Mouse (Mus musculus) spleen, postnatal 4 days (tissue): ENCODE results near the gene Chit1.

Experiments used
- DNase-seq, 2 experiments: peaks; one replicate each; pipeline ENCODE4 v3.0.0; 2022; ENCODE audit warnings: low spot score in 2 of 2

Chit1 gene

DNA sequence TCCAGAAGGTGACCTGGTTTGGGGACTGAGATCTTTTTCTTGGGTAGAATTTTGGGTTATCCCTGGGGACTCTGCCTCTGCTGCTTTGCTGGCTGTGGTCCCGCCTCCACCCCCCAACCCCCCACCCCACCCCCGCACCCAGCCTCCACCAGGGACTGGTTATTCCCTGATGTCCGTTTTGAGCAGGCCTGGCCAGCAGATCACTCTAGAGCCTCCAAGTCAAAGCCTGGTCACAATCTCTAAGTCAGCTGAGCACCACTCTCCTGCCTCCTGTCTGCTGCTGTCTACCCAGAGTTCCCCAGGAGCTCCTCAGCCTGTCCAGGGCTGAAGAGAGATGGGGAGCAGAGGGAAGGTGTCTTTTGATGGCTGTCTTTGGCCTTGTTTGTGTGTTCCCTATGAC, 25.3 kb downstream of the Chit1 start:
- DNase-seq = no peak

DNA sequence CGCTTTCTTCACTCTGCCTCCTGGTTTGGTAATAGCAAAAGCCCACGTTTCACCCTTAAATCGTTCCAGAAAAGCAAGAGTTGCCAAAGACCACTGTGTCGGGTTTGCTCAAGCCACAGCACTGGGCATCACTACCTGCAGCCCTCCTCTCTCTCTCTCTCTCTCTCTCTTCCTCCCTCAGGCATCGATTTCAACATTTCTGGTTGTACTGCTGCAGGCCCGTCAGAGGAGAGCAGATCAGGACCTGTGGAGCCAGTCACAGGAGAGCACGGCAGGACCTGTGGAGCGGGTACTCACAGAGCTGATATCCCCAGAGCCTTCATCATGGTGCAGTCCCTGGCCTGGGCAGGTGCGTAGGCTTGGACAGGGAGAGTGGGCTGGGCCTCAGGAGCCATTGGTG, 27.4 kb downstream of the Chit1 start:
- DNase-seq = no peak

DNA sequence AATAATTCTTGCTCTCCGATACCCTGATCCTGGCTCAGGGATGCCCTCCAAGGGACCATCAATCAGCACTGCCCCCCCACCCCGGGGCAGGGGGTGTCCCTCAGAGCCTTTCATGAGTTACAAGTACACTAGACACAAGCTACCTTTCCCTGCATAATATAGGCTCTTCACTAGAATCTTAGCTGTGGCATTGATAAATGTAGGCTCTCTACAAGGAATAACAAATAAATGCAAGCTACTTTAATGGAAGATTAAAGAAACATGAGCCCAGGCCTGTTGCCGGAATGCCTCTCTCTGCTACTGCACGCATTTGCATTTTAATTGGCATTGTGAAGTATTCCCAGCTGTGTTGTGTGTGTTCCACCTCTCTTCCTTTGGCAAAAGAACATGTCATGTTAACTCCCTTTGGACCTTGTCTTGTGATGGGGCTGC, 31.3 kb downstream of the Chit1 start:
- no peak for DNase-seq

DNA sequence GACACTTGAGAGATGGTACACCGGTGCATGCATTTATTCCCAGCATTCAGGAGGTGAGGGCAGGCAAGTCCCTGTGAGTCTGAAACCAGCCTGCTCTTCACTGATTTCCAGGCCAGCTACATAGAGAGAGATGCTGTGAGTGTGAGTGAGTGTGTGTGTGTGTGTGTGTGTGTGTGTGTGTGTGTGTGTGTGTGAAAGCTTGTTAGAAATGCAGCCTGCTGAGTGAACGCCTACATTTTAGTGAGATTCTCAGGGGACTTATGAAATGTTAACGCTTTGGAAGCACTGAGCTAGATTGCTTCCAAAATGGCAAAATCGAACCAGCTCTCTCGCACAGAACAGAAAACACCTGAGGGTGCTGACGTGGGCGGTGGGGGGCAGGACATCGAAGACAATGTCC, 35.0 kb downstream of the Chit1 start:
- DNase-seq = no peak

DNA sequence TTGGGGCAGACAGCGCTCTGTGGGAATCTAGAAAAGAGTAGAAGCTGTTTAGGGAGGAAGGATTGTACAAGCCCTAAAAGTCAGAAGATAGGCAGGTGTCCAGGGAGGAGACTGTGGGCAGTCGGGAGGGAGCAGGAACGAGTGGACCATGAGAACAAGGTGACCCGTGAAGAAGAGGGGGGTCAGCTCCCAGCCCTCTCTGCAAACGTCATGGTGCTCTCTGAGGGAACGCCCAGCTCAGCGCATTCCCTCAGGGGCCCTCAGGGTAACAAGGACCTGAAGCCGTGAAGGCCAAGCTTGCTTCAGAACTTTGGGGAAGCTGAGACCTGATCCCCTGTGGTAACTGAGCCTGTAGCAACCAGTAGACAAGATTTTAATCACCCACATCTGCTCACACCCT, 39.0 kb downstream of the Chit1 start:
- no peak for DNase-seq

DNA sequence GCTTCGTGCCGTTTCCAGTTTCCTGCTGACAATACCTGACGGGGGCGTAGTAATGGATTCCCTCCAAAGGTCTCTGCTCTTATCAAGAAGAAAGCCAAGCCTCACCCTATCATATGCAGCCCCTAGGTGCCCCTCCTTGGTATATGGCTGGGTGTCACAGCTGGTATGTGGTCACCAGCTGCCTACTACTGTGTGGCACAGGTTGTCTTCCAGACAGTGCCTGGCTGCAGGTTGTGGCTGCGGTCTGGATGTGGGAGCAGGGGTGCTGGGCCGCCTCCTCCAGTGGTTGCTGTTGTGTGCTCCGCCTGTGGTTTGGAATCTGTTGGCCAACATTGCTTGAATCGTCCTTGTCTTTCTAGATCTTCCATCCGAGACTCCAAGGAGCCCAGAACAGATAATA, 39.7 kb downstream of the Chit1 start:
- DNase-seq = no peak

DNA sequence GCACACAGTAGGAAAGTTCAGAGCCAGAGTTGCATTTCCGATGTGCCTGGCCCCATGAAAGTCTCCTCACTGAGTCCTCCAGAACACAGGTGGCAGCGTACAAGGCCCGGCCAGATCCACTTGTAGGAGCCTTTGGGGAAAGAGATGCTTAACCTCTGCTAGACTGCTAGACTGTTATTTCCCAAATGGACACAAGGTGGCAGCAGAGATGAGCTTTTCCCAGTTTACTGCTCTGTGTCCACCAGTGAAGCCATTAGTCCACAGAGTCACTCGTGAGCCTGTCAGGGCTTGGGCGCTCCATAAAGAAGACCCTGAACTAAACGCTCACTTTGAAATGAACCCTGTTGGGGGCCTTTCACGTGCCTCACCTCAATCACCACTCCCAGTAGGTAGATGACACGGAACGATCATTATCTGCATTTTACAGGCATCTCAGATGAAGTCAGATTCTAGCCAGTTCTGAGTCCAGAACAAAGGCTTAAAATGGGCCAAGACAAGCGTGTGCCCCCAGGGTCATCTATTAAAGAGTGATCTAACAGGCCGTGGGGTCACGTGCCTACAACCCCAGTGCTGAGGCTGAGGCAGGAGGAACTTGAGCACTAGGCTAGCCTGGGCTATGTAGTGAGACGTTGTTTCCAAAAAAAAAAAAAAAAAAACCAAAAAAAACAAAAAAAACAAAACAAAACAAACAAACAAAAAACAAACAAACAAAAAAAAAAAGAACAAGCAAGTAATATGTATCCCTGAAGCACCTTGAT, 40.8 kb downstream of the Chit1 start:
- DNase-seq = peak; percentile 69 to 87

DNA sequence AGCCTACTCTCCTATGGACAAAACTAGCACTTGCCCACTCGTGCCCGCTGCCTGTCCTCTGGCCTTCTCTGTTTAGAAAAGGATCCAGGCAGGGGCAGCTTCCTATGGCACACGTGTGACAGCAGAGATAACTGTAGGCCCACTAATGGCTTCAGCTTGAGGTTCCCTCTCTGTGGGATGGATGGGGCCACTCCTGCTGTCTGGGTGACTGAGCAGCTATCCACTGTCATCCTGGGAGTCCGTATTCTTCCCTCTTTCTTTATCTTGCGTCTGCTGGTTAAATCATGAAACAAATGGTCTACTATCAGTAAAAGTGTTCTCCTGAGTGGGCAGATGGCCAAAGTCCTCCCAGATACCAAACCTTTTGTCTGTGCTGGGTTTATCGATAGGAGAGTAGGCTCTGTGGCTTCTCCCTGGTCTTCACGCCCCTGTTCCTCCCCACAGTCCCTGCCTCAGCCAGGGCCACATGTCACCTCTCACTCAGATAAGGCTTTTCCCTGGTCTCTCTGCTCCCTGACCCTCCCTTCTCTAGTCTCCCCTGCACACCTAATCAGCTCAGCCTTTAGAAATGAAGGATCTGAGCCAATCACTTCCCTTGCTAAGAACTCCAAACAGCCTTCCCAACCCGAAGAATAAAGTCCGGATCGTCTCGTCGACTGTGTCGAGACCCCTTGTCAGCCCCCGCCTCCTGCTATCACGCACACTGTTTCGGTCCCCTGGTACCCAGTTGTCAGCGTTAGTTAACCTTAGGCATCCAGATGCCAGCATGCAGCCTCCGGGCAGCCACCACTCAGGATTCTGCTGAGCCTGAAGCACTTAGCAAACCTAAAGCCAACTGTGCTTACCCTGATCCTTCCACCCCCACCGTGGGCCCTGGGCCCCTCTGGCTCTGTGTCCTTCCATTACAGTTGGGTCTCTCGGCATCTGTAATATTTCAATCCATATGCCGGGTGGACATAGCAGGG, 41.9 kb downstream of the Chit1 start:
- no peak for DNase-seq

DNA sequence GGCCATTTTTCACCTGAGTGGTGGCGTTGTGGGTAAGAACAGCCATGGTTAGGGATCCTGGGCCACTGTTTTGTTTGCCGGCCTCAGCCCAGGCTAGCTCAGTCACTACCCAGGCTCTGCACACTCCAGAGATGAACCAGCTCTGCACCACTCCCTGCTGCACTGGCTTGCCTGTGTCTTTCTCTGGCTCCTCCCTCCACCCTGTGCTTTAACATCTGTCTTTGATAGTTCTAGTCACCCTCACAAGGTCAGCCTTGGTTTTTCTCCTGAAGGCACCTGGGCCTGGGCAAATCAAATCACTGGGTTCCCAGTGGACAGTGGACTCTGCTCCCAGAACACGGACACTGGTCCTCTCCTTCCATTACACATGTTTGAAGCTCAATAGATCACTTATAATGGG, 43.1 kb downstream of the Chit1 start:
- no peak for DNase-seq

DNA sequence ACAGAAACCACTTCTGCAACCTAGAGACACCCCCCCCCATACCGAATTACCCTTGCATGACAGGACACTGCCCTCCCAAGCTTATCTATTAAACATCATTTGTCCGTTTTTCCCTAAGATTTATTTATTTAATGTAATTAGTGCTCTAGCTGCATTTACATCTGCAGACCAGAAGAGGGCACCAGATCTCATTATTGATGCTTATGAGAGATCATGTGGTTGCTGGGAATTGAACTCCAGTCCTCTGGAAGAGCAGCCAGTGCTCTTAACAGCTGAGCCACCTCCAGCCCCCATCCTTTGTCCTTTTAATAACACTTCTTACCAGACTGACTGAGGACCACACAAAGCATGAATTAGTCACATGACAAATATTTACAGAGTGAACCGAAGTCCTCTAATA, 43.6 kb downstream of the Chit1 start:
- no peak for DNase-seq

DNA sequence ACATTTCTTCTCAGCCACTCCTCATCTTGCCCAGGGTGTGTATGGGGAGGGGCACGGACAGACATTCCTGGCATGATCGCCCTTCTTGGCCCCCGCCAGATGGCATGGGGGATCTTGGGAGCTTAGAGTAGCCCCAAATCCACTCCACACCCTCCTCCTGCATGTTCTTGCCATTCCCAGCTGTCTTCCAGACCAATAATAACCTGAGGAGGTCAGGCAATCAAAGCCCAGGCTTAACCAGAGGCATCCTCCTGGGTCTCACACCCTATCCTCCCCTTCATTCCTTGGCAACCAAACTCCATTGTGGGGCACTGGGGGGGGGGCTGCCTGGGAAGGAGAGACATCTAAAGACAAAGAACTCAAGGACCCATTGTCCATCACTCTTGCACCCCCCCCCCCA, 49.4 kb downstream of the Chit1 start:
- no peak for DNase-seq

DNA sequence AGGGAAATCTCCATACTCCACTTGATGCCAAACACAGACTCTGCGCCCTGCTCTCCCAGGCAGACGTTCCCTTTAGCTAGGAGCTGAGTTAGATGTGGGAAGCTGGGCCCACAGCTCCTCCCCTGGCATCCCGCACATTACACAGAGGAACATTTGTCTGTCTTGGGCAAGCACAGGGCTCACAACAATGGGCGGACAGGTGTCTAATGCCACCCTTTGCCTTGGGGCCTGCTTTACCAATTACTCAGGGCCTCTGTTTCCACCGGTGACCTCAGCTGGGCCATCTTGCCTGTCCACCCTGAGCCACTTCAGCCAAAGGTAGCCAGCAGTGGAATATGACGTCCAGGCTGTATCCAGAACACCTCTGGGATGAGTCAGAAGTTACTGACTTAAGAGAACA, 50.4 kb downstream of the Chit1 start:
- DNase-seq = no peak

DNA sequence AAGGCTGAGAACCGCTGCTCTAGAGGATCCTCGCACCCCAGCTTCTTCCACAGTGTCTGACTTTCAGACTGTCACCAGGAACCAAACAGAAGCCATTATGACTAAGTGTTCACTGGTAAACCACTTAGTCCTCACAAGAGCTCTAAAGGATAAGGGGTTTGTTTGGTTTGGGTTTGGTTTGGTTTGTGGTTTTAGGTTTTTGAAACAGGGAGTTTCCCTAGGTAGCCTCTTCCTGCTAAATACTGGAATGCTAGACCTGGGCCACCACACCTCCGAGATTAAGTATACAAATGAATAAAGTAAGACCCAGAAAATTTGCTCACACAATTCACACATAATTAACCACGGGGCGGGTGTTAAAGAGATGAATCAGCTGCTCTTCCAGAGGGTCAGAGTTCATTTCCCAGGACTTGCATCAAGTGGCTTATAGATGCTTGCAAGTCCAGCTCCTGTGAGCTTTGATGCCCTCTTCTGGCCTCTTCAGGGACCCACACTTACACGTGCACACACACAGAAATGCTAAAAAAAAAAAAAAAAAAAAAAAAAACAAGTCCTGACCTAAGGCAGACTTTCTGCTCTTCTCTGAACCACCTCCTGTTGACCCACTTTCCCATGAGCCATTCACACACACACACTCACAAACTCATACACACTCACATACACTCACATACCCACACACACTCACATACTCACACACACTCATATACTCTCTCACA, 51.6 kb downstream of the Chit1 start:
- DNase-seq = no peak

DNA sequence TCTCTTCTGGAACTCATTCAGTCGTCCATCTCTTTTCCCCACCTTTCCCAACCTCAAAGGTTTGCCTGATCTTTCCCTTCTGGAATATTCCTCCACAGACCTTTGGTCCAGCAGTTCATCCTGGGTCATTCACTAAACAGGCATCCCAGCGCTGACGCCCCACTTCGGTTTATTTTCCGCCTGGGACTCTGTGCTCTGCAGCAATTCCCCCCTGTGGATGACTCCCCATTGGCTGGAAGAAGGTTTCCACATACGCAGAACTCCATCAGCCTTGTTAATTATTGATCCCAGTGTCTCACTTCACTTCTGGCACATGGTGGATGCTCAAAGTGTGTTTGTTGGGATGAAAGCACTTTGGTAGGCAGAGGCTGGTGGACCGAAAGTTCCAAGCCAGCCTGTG, 52.4 kb downstream of the Chit1 start:
- no peak for DNase-seq

DNA sequence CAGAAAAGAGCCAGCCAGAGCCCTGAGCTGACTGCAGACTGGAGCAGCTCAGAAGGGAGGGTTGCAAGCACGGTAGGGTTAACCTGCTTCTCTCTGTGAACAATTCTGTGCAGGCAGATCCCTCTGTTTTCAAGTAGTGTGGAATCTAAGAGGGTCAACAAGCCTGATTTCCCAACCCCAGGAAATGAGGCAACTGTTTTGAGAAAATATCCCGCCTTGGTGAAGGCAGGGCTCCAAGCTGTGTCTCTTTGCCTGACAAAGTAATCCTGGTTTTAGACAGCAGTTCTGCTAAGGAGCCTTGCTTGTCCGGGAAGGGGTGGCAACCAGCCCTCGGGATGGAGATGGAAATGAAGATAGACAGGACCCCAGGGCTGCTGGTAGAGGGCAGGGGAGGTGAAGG, 53.4 kb downstream of the Chit1 start:
- DNase-seq = no peak

DNA sequence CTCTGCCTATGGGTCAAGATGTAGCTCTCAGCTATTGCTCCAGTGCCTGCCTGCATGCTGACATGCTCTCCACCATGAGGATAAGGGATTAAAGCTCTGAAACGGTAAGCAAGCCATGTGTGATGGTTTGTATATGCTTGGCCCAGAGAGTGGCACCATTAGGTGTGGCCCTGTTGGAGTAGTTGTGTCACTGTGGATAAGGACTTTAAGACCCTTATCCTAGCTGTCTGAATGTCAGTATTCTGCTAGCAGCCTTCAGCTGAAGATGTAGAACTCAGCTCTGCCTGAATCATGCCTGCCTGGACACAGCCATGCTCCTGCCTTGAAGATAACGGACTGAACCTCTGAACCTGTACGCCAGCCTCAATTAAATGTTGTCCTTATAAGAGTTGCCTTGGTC, 55.5 kb downstream of the Chit1 start:
- no peak for DNase-seq

DNA sequence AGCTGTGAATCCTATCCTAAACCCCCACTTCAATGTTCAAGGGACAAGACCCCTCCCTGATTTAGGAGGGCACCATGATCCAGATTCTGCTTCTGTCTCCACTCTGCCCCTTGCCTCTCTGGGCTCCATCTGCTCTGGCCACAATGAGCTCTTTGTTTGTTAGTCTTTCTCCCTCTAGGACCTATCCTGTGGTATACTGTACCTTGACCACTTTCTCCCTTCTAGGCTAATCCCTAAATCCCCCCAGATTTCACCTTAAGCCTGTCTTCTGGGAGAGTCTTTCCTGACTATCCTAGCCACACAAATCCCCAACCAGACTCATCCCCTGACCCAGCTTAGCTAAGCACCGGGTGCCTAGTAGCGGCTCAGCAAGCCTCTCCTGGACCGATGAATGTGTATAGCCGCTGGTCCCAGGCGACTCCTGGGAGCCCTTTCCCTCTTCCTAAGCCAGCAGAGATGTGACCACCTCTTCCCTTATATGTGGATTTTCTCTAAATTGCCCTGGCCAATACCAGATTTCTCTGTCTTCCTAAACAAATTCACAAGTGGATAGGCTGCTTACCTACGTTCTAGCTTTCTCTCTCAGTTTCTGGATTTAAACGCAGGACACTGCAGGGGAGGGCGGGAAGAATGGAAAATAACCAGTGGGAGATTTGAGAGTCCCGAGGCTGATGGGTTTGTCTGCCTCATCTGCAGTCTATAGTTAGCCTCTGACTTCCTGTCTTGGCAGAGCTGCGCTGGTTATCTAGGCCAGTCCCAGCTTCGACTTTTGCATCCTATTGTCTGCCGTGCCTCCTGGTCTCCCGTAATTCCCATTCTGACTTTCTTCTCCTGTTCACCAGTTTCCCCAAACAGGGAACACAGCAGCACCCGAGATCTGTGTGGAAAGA, 56.6 kb downstream of the Chit1 start:
- DNase-seq = no peak

DNA sequence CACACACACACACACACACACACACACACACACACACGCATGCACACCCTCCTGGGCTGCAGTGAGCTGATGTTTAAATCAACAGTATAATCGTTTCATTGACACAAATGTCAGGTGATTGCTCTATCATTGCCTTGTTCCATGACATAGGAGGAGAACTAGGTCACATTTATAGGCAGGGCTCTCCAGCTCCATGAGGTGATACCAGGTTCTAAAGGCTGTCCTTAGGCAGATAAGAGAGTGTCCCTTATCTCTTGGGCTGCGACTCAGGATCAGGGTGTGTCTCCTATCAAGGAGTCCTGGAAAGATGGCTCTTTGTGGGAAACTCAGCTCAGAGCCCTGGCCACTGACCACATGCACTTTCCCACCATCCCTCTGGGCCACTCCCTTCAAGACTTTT, 57.5 kb downstream of the Chit1 start:
- DNase-seq = no peak

DNA sequence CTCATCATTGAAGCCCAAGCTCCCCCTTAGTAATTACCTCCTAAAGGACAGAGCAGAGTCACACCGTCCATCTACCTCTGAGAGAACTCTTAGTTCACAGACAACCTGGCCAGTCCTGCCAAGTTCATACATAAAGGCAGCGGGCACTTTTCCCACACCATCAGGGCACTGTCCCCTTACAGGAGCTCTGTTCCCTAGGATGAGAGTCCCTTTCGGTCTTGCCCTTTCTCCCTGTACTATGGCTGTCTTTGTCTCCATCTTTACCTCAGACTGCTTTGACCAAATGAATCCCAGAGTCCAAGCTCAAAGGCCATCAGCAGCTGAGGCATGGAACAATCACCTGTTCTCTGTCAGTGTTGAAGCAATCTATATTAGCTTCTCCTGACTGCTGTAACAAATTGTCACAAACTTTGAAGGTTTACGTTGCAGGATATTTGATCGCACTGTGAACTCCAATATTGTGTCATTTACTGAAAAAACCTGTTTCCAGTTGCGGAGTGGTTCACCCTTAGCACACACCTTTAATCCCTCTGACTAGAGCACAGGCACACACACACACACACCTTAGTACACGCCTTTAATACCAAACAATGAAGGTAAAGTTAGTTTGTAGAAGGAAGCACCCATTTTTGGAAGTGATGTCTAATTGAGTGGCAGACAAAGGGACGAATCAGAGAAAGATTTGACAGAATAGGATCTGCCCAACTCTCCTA, 58.1 kb downstream of the Chit1 start:
- no peak for DNase-seq

DNA sequence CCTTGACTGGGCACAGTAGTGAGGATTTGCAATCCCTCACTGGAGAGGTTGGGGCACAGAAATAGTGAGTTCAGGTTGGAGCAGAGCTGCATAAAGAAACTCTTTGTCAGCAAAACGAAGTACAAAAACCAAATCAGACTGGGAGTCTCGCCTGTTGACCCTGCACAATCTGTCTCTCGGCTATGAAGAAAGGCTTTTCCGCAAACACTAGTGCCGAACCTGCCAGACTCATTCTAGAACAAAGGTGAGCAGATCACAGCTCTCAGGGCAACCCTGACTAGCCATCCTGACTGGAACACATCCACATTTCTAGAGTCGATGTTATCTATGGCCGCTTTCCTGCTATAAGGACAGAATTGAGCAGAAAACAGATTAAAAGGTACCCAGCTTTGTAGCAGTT, 62.0 kb downstream of the Chit1 start:
- DNase-seq = no peak

DNA sequence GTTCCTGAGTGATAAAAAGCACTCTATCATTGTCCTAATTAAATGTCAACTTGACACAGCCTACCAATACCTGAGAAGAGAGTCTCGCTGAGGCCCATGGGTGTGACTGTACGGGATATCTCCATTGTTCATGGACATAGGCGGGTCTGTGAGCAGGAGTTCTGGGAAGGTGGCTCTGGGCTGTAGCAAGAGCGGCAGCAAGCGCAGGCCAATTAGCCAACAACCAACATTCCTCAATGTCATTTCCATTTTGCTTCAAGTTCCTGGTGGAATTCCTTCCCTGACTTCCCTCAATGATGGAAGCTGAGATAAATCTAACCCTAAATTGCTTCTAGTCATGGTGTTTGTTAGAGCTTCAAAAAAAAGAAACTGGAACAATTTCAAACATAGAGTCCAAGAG, 66.9 kb downstream of the Chit1 start:
- DNase-seq = no peak
